Mouse (Mus musculus) megakaryocyte, embryonic 14.5 days (primary cell): Measurements from ENCODE around the gene Pck2. TPM values are rescaled to one million over a fixed set of nuclear protein-coding genes. Genes with fewer than 3 reads are reported as not detected.
A peak's percentile ranks its signal among the peaks of the same experiment; 100 is the strongest.

Experiments
- H3K27me3 ChIP-seq: replicated peaks from 2 replicates; pipeline ENCODE3; 2012; ENCODE audit warnings: inconsistent platforms
- H3K36me3 ChIP-seq: replicated peaks from 2 replicates; pipeline ENCODE3; 2012; ENCODE audit warnings: low read length, inconsistent platforms, mixed read lengths
- H3K4me1 ChIP-seq: 2 replicates; pipeline ENCODE4 v1.6.1; 2012; ENCODE audit warnings: inconsistent platforms
- H3K4me3 ChIP-seq: replicated peaks from 2 replicates; pipeline ENCODE3; 2012; ENCODE audit warnings: moderate library complexity, mild to moderate bottlenecking, inconsistent platforms
- H3K9me3 ChIP-seq: 2 replicates; pipeline ENCODE4 v1.6.1; 2012; ENCODE audit warnings: inconsistent platforms
- FLI1 ChIP-seq: IDR thresholded peaks from 2 replicates; pipeline ENCODE4 v1.6.1; 2012; ENCODE audit warnings: low read length, inconsistent platforms, mixed read lengths
- GATA1 ChIP-seq: IDR thresholded peaks from 3 replicates; pipeline ENCODE4 v1.6.1; 2012; ENCODE audit warnings: mixed read lengths, low read length, inconsistent platforms, borderline replicate concordance
- polyA plus RNA-seq: library from polyadenylated mRNA; stranded (reverse); fragments of >175 nt; gene quantifications from 2 replicates; pipeline ENCODE4 v1.2.3, GENCODE M21; 2012; ENCODE audit warnings: low replicate concordance; ENCODE audit not compliant: insufficient read depth

The Pck2 gene
- polyA plus RNA-seq, 1 experiment, result 50.7 TPM

- H3K9me3 ChIP-seq, result no peaks in the 10 kb centered on the region
- H3K4me3 ChIP-seq, result no peak overlapping the region
- H3K27me3 ChIP-seq, result peaks cover 60% of the 10 kb centered on the region
- no peak for TF ChIP-seq GATA1
- no peak for TF ChIP-seq FLI1
- no peaks in the 10 kb centered on the region for H3K36me3 ChIP-seq
- peaks cover 12% of the 10 kb centered on the region for H3K4me1 ChIP-seq
These were observed 13.4 kb upstream of the Pck2 start for GRCm38 (mm10) chr14:55526674-55527073.

GRCm38 (mm10) chr14:55527940-55528339 lies 12.1 kb upstream of the Pck2 start:
- H3K36me3 ChIP-seq, result no peaks in the 10 kb centered on the region
- TF ChIP-seq GATA1 (no peak), FLI1 (no peak)
- H3K9me3 ChIP-seq, result no peaks in the 10 kb centered on the region
- peaks cover 54% of the 10 kb centered on the region for H3K27me3 ChIP-seq
- H3K4me1 ChIP-seq, result peaks cover 13% of the 10 kb centered on the region
- H3K4me3 ChIP-seq, result no peak overlapping the region

DNA sequence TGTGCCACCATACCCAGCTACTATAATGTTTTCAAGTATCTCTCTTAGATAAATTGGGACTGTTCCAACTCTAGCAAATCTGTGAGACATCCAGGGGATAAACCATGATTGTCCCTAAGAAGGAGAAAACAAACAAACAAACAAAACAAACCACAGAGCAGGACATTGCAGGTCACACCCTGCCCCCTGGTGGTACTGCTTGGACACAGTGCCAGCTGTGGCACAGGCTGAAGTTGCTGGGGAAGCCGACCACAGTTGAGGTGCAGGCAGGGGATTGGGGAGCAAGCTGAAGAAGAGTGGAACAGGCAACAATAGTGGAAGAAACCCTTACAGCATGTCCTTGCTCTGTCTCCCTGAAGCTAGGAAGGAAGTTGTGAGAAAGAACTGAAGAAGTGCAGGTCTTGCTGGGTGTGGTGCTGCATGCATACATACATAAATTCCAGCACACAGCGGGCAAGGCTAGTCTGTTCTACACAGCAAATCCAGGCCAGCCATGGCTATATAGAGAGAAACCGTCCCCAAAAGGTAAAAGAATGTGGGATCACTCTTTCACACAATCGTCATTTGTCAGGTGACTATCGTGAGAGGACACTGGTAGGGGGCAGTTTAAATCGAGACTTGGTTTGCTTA lies 3.8 kb upstream of the Pck2 start:
- Histone ChIP-seq H3K4me3 (peak overlapping the region; percentile 21), H3K27me3 (peaks cover 17% of the 10 kb centered on the region), H3K9me3 (no peaks in the 10 kb centered on the region), H3K4me1 (peaks cover 35% of the 10 kb centered on the region), H3K36me3 (no peaks in the 10 kb centered on the region)
- no peak for TF ChIP-seq GATA1
- TF ChIP-seq FLI1, result no peak

DNA sequence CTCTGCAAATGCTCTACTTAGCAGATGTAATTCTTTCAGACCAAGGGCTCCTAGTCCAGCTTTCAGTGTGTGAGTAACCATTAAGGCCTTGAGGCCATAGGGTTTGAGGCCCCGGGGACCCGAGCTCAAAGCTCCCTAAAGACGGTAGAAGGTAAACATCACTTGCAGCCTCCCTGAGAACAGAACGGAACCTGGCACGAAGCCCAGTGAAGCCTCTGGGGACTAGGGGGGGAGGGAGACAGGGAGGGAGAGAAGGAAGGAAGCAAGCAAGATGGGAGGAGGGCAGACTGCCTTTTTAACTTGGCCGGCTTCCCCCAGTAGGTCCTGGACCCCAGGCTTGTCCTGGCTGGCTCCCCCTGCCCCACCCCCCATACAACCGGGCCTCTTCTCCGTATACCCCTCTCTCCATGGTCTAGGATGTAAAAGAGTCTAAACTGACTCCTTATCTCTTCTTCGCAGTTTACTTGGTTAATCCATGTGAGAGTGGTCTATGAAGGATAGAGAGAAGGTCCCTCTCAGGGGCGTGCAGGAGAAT lies 788 bp downstream of the Pck2 start:
- Histone ChIP-seq H3K4me1 (peaks cover 49% of the 10 kb centered on the region), H3K9me3 (no peaks in the 10 kb centered on the region), H3K4me3 (peak overlapping the region; percentile 98), H3K27me3 (peaks cover 2% of the 10 kb centered on the region), H3K36me3 (peaks cover 42% of the 10 kb centered on the region)
- TF ChIP-seq FLI1, result no peak
- no peak for TF ChIP-seq GATA1

DNA sequence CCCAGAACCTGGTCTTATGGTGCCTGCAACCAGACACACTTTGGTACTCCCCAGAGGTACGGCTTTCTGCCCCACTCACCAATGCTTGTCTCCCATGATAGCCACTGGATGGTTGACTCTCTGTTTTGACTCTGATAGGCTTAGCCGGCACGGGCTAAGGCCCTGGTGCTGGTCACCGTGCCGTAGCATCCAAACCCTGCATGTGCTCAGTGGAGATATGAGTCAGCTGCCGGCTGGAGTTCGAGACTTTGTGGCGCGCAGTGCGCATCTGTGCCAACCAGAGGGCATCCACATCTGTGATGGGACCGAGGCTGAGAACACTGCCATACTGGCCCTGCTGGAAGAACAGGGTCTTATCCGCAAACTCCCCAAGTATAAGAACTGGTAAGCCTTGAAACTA lies 2.2 kb downstream of the Pck2 start:
- H3K4me1 ChIP-seq, result peaks cover 51% of the 10 kb centered on the region
- H3K36me3 ChIP-seq, result peaks cover 57% of the 10 kb centered on the region
- no peak overlapping the region for H3K4me3 ChIP-seq

GRCm38 (mm10) chr14:55544334-55544733 lies 4.3 kb downstream of the Pck2 start:
- Histone ChIP-seq H3K9me3 (no peaks in the 10 kb centered on the region), H3K4me1 (peaks cover 47% of the 10 kb centered on the region), H3K4me3 (no peak overlapping the region), H3K36me3 (peaks cover 77% of the 10 kb centered on the region), H3K27me3 (no peaks in the 10 kb centered on the region)
- no peak for TF ChIP-seq FLI1
- TF ChIP-seq GATA1, result no peak

More for the DNA sequence above, 2.2 kb downstream of the Pck2 start:
- no peaks in the 10 kb centered on the region for H3K27me3 ChIP-seq
- H3K9me3 ChIP-seq, result no peaks in the 10 kb centered on the region
- no peak for TF ChIP-seq GATA1
- no peak for TF ChIP-seq FLI1

- Histone ChIP-seq H3K9me3 (no peaks in the 10 kb centered on the region), H3K36me3 (peaks cover 55% of the 10 kb centered on the region), H3K4me3 (no peak overlapping the region), H3K4me1 (peaks cover 24% of the 10 kb centered on the region), H3K27me3 (no peaks in the 10 kb centered on the region)
- no peak for TF ChIP-seq FLI1
- TF ChIP-seq GATA1, result no peak
These were observed 10.1 kb downstream of the Pck2 start for GRCm38 (mm10) chr14:55550191-55550590.

DNA sequence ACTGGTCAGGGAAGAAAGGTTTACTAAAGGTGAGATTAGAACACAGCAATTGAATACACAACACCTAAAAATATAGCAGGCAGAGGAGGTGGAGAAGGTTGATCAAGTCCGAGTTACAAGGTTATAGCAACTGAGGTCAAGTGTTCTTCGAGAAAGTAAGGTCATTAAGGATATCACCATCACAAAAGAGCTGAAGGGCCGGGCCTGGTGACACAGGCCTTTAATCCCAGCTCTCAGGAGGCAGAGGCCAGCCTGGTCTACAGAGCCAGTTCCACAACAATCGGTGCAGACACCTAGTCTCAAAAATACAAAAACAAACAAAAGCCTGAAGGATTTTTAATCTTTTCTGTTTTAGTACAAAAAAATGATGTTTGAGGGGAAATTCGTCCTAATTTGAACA lies 11.3 kb downstream of the Pck2 start:
- Histone ChIP-seq H3K4me3 (no peak overlapping the region), H3K36me3 (peaks cover 44% of the 10 kb centered on the region), H3K4me1 (peaks cover 22% of the 10 kb centered on the region), H3K27me3 (no peaks in the 10 kb centered on the region), H3K9me3 (no peaks in the 10 kb centered on the region)
- no peak for TF ChIP-seq FLI1
- TF ChIP-seq GATA1, result no peak

- Histone ChIP-seq H3K27me3 (no peaks in the 10 kb centered on the region), H3K36me3 (peaks cover 39% of the 10 kb centered on the region), H3K9me3 (no peaks in the 10 kb centered on the region), H3K4me1 (peaks cover 24% of the 10 kb centered on the region), H3K4me3 (no peak overlapping the region)
- TF ChIP-seq GATA1 (no peak), FLI1 (no peak)
These were observed 11.7 kb downstream of the Pck2 start for GRCm38 (mm10) chr14:55551794-55552193.

DNA sequence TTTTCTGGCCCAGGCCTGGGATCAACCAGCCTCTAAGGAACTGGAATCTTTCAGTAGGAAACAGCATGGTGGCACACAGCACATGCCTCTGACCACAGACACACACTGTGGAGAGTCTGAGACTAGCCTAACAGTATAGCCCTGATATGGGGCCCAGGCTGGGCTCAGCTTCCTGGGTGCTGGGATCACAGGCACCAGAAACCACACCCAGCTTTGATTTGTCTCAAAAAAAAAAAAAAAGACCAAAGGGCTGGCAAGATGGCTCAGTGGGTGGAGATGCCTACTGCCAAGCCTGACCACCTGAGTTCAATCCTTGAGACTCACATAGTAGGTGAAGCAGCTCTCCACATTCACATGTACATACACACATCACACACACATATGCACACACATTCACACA lies 14.6 kb downstream of the Pck2 start:
- no peak for TF ChIP-seq GATA1
- no peak for TF ChIP-seq FLI1
- Histone ChIP-seq H3K4me1 (peaks cover 40% of the 10 kb centered on the region), H3K36me3 (peaks cover 11% of the 10 kb centered on the region), H3K4me3 (no peak overlapping the region), H3K9me3 (no peaks in the 10 kb centered on the region), H3K27me3 (no peaks in the 10 kb centered on the region)

DNA sequence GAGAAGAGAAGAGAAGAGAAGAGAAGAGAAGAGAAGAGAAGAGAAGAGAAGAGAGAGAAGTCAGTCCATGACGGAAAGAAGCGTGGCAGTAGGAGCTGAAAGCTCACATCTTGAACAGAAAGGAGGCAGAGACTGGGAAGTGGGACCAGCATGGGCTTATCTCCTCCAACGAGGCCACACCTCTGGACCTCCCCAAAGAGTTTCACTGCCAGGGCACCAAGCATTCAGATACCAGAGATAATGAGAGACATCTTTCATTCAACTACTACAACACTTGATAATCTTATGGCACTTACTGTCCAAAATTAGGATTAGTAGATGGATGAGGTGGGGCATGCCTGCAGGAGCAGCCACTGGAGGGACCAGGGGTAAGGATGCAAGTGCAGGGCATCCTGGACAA lies 15.7 kb downstream of the Pck2 start:
- no peaks in the 10 kb centered on the region for H3K27me3 ChIP-seq
- no peaks in the 10 kb centered on the region for H3K9me3 ChIP-seq
- H3K4me1 ChIP-seq, result peaks cover 40% of the 10 kb centered on the region
- no peak overlapping the region for H3K4me3 ChIP-seq
- peaks cover under 1% of the 10 kb centered on the region for H3K36me3 ChIP-seq
- TF ChIP-seq GATA1, result no peak
- no peak for TF ChIP-seq FLI1
